Mouse (Mus musculus): ENCODE results near the gene Cpe.

GRCm38 (mm10) chr8:64738916-64739315 is 46.1 kb upstream of the Cpe start:
- TF ChIP-seq CTCF (conservative IDR thresholded peaks at IDR 0.05; ENCODE audit: low read length) (no peak), NANOG (IDR thresholded peaks at IDR 0.05; ENCODE audit: borderline replicate concordance, low read length) (no peak)
